Mouse (Mus musculus): ENCODE data around the gene Tex21.

The Tex21 gene

GRCm38 (mm10) chr12:76246646-76247045 lies at the start of gene Tex21:
TSS of gene Tex21 (minus strand) at chr12:76246746.
- no peak for DNase-seq (ENCODE audit: low read depth)

DNA sequence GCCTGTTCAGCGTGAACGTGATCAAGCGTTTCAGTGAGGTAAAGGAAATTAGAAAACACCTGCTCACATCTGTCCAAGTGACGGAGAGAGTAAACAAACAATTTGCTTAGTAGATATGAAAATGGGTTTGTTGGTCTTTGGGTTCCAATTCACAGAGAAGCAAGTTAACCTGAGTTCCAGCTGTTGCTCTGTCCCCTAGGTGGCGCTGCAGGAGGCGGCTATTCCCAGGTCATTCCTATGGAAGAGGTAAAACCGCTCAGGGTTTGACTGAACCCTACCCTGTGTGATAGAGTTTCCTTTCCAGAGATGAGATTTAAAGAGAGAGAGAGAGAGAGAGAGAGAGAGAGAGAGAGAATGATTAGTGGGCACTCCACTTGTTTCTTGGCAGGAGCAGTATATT lies 46.6 kb upstream of the Tex21 start:
- DNase-seq (ENCODE audit: low read depth), result no peak

- DNase-seq (ENCODE audit: low read depth), result no peak
These were observed 43.7 kb upstream of the Tex21 start for GRCm38 (mm10) chr12:76290271-76290670.

GRCm38 (mm10) chr12:76289428-76289827 lies 42.9 kb upstream of the Tex21 start:
- no peak for DNase-seq (ENCODE audit: low read depth)

- DNase-seq (ENCODE audit: low read depth), result no peak
These were observed 41.9 kb upstream of the Tex21 start for GRCm38 (mm10) chr12:76288494-76288893.

GRCm38 (mm10) chr12:76287986-76288385 lies 41.4 kb upstream of the Tex21 start:
- DNase-seq (ENCODE audit: low read depth), result no peak

DNA sequence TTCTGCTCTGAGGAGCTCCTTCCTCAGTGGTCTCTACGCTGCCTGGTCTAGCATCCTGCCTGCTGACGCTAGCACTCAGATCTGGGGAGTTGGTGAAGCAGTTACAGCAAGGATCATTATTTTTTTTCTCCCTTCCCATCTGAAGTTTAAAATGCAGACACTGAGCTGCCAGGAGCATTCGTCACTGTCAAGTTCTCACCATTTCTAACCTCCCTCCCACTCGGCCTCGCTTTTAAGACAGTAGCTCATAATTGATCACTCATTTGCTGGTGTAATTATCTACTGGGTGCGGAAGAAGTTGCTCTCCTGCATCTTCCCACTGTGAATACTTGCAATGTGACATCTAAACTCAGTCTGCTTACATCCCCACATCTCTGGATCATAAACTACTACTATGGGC lies 38.9 kb upstream of the Tex21 start:
- no peak for DNase-seq (ENCODE audit: low read depth)

GRCm38 (mm10) chr12:76282532-76283173 lies 36.1 kb upstream of the Tex21 start:
- no peak for DNase-seq (ENCODE audit: low read depth)

DNA sequence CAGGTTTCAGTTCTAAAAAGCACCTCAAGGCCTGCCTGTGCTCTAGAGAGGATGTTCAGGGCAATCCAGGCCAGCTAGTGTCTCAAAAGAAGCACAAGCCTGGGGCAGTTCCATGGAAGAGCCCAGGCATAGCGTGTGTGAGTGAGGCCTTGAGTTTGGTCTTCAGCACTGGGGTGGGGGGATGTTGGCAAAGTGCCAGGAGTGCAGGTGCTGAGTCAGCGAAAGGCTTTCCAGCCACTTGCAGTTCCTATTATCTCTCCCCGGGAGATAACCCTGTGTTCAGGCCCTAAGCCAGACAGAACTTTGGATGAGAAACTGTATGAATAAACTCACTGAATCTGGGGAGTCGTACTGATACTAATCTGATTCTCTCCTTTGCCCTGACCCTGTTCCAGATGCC lies 35.6 kb upstream of the Tex21 start:
- no peak for DNase-seq (ENCODE audit: low read depth)

DNA sequence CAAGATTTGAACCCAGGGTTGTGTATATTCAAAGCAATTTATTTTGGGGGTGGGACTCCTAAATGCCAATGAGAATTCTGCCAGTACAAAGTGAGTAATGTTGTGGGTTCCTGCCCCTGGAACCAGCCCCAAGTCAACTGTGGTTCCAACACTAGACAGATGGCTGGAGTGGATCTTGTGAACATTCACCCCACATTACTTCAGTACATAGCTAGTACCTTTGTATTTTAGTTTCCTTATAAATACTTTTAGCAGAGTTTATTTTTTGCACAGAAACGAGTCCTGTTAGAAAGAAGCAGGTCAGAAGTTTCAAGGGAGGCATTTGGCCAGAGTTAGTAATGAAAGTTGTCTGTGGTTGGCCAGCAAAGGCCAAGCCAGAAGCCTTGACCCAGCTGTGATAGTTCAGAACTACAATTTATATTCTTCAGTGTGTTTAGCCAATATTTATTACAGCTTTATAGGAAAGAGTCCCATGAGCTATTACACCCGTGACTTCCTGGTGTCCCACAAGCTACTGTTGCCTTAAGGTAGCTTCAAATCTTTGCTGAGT lies 34.6 kb upstream of the Tex21 start:
- DNase-seq (ENCODE audit: low read depth), result no peak

DNA sequence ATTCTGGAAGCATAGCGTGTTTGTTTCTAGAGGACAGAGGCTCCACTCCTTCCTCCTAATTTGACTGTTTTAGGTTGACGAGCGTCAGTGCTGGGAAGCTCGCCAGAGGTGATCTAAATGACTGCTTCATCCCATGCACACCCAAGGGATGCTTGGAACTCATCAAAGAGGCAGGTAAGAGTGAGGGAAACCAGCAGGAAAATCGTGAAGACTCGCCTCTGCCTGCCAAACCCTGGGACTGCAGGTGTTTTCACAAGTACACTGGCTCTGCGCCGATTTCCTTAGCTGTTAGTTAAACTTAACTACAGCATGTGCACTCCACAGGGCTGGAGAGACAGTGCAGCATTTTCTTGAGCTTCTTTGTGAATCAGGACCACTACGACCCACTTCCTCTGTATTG lies 34.0 kb upstream of the Tex21 start:
- no peak for DNase-seq (ENCODE audit: low read depth)

GRCm38 (mm10) chr12:76278209-76278608 lies 31.7 kb upstream of the Tex21 start:
- no peak for DNase-seq (ENCODE audit: low read depth)

GRCm38 (mm10) chr12:76272610-76273524 lies 26.3 kb upstream of the Tex21 start:
- DNase-seq (ENCODE audit: low read depth), result no peak

DNA sequence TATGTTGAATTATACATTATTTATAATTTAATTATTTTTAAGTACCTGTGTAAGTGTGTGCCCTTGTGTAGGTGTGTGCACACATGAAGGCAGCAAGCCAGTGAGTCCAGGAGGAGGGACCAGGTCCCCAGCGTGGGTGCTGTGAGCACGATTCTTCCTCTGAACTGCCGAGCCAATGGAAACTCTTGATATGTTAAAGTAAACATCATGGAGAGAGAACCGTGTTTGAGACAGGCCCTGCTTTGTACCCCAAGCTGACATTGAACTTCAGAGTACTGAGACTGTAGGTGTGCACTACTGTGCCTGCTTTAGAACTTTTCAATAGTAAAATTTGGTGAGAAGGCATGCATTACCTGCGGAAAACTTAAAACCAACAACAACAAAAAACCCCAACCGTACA lies 25.0 kb upstream of the Tex21 start:
- no peak for DNase-seq (ENCODE audit: low read depth)

GRCm38 (mm10) chr12:76269196-76269595 lies 22.6 kb upstream of the Tex21 start:
- DNase-seq (ENCODE audit: low read depth), result no peak

- DNase-seq (ENCODE audit: low read depth), result no peak
These were observed 22.1 kb upstream of the Tex21 start for GRCm38 (mm10) chr12:76268686-76269085.

GRCm38 (mm10) chr12:76266875-76267274 lies 20.3 kb upstream of the Tex21 start:
- DNase-seq (ENCODE audit: low read depth), result peak; percentile 61

DNA sequence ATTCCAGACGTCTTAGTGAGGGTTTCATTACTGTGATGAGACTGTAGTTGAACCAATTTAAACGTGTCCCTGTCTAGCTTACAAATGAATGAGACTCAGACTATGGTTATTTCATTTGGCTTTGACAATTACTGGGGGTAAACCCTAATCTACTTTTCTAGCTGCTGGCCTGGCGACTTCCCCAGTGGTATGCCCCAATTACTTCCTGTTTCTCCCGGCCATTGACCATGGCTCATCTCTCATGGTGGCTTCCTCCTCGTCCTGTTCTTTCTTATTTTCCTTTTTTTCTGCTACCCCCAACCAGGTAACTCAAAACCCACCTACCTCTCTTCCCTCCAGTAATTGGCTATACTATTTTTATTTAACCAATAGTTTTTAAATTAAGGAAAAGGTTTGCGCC lies 18.5 kb upstream of the Tex21 start:
- DNase-seq (ENCODE audit: low read depth), result no peak

- DNase-seq (ENCODE audit: low read depth), result no peak
These were observed 17.9 kb upstream of the Tex21 start for GRCm38 (mm10) chr12:76264325-76264965.

- DNase-seq (ENCODE audit: low read depth), result no peak
These were observed 17.3 kb upstream of the Tex21 start for GRCm38 (mm10) chr12:76263876-76264275.

GRCm38 (mm10) chr12:76262918-76263317 lies 16.4 kb upstream of the Tex21 start:
- DNase-seq (ENCODE audit: low read depth), result no peak

GRCm38 (mm10) chr12:76261556-76261955 lies 15.0 kb upstream of the Tex21 start:
- DNase-seq (ENCODE audit: low read depth), result no peak

DNA sequence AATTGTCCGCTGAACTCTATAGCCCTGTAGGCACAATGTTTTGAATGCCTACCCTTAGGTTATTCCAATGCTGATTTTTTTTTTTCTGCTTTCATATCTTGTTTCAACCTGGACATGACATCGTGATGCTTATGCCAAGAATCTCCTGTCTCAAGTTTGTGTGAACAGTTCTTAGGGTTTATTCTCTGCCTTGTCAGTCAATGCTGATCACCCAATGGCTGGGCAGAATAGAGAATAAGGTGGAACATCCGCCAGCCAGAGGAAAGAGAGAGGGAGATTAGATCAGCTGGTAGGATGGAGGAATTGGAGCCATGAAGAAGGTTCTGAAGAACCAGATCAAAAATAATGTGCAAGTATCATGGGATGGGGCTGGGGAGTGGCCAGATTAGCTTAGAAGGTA lies 14.1 kb upstream of the Tex21 start:
- DNase-seq (ENCODE audit: low read depth), result no peak

Data from c-Kit-positive CD71-positive TER-119-negative erythroid progenitor cells, embryonic 14.5 days (primary cell).